Mouse (Mus musculus): ENCODE data around the gene Rasgrf2.
A peak's percentile ranks its signal among the peaks of the same experiment; 100 is the strongest.

- TF ChIP-seq CTCF (IDR thresholded peaks at IDR 0.05; ENCODE audit: low read depth, low read length): peak; percentile 52; the same call in 1 of the 2 replicates
- no peak for TF ChIP-seq GATA1 (IDR thresholded peaks at IDR 0.05; ENCODE audit: borderline replicate concordance, low read length)
- no peak for TF ChIP-seq GATA2 (IDR thresholded peaks at IDR 0.05; ENCODE audit: borderline replicate concordance, low read depth, low read length)
These were observed 249.5 kb downstream of the Rasgrf2 start for GRCm38 (mm10) chr13:91881837-91882480.

Data from G1E (cell line).